Mouse (Mus musculus): ENCODE measurements at regions not wholly inside any gene's neighbourhood (a gene's known extent, or its start where the extent isn't known, plus 50 kb on each side); places are given as distances from the start of the nearest gene placed in this dataset.

GRCm38 (mm10) chr1:61164271-61164670, 186.5 kb downstream of the Icos start:
- ATAC-seq (replicated peaks; ENCODE audit: low read depth, poor library complexity, severe bottlenecking), result no peak

- ATAC-seq (replicated peaks; ENCODE audit: low read depth, poor library complexity, severe bottlenecking), result no peak
These were observed 194.2 kb downstream of the Icos start for GRCm38 (mm10) chr1:61171941-61172340.

- ATAC-seq (replicated peaks; ENCODE audit: low read depth, poor library complexity, severe bottlenecking), result no peak
These were observed 195.2 kb downstream of the Icos start for GRCm38 (mm10) chr1:61172946-61173345.

- ATAC-seq (replicated peaks; ENCODE audit: low read depth, poor library complexity, severe bottlenecking), result no peak
These were observed 197.5 kb downstream of the Icos start for GRCm38 (mm10) chr1:61175239-61175638.

- no peak for ATAC-seq (replicated peaks; ENCODE audit: low read depth, poor library complexity, severe bottlenecking)
These were observed 201.7 kb downstream of the Icos start for GRCm38 (mm10) chr1:61179461-61179860.

- ATAC-seq (replicated peaks; ENCODE audit: low read depth, poor library complexity, severe bottlenecking), result peak; percentile 98
These were observed 203.5 kb downstream of the Icos start for GRCm38 (mm10) chr1:61181099-61181821.

GRCm38 (mm10) chr1:61187381-61188100, 209.8 kb downstream of the Icos start:
- ATAC-seq (replicated peaks; ENCODE audit: low read depth, poor library complexity, severe bottlenecking), result no peak

GRCm38 (mm10) chr1:61190921-61191320, 213.2 kb downstream of the Icos start:
- no peak for ATAC-seq (replicated peaks; ENCODE audit: low read depth, poor library complexity, severe bottlenecking)

GRCm38 (mm10) chr1:61198549-61199062, 220.9 kb downstream of the Icos start:
- ATAC-seq (replicated peaks; ENCODE audit: low read depth, poor library complexity, severe bottlenecking), result no peak

- ATAC-seq (replicated peaks; ENCODE audit: low read depth, poor library complexity, severe bottlenecking), result peak; percentile 56; the same call in 1 of the 2 replicates
These were observed 223.3 kb downstream of the Icos start for GRCm38 (mm10) chr1:61201006-61201405.

GRCm38 (mm10) chr1:61202079-61202478, 224.4 kb downstream of the Icos start:
- no peak for ATAC-seq (replicated peaks; ENCODE audit: low read depth, poor library complexity, severe bottlenecking)

GRCm38 (mm10) chr1:61203170-61203569, 225.4 kb downstream of the Icos start:
- ATAC-seq (replicated peaks; ENCODE audit: low read depth, poor library complexity, severe bottlenecking), result 0 out of 2 replicates have a peak, but pooled peaks have one; percentile 54

- no peak for ATAC-seq (replicated peaks; ENCODE audit: low read depth, poor library complexity, severe bottlenecking)
These were observed 225.9 kb downstream of the Icos start for GRCm38 (mm10) chr1:61203612-61204011.

- ATAC-seq (replicated peaks; ENCODE audit: low read depth, poor library complexity, severe bottlenecking), result no peak
These were observed 227.4 kb downstream of the Icos start for GRCm38 (mm10) chr1:61205137-61205536.

- no peak for ATAC-seq (replicated peaks; ENCODE audit: low read depth, poor library complexity, severe bottlenecking)
These were observed 229.2 kb downstream of the Icos start for GRCm38 (mm10) chr1:61206861-61207380.

GRCm38 (mm10) chr1:61208386-61208785, 230.7 kb downstream of the Icos start:
- no peak for ATAC-seq (replicated peaks; ENCODE audit: low read depth, poor library complexity, severe bottlenecking)

- no peak for ATAC-seq (replicated peaks; ENCODE audit: low read depth, poor library complexity, severe bottlenecking)
These were observed 243.4 kb downstream of the Icos start for GRCm38 (mm10) chr1:61221131-61221530.

- ATAC-seq (replicated peaks; ENCODE audit: low read depth, poor library complexity, severe bottlenecking), result no peak
These were observed 251.2 kb downstream of the Icos start for GRCm38 (mm10) chr1:61228942-61229341.

- ATAC-seq (replicated peaks; ENCODE audit: low read depth, poor library complexity, severe bottlenecking), result no peak
These were observed 255.3 kb downstream of the Icos start for GRCm38 (mm10) chr1:61233001-61233400.

GRCm38 (mm10) chr1:61233476-61234297, 256.0 kb downstream of the Icos start:
- ATAC-seq (replicated peaks; ENCODE audit: low read depth, poor library complexity, severe bottlenecking), result no peak

Measured in common myeloid progenitor, adult 5-6 weeks (primary cell).